Mouse (Mus musculus) frontal cortex, adult (tissue): ENCODE data around the gene Eif2s2.

ENCODE experiments used
- ATAC-seq: cut with Nextera tagmentation; 2 replicates; pipeline ENCODE4 v1.9.2; 2017; ENCODE audit warnings: mild to moderate bottlenecking, moderate library complexity, mixed read lengths; ENCODE audit not compliant: low TSS enrichment

Gene Eif2s2

GRCm38 (mm10) chr2:154893045-154893385 is 280 bp upstream of the Eif2s2 start:
- ATAC-seq = peak; percentile 39

GRCm38 (mm10) chr2:154891585-154891984 is 1.1 kb downstream of the Eif2s2 start:
- ATAC-seq = no peak

DNA sequence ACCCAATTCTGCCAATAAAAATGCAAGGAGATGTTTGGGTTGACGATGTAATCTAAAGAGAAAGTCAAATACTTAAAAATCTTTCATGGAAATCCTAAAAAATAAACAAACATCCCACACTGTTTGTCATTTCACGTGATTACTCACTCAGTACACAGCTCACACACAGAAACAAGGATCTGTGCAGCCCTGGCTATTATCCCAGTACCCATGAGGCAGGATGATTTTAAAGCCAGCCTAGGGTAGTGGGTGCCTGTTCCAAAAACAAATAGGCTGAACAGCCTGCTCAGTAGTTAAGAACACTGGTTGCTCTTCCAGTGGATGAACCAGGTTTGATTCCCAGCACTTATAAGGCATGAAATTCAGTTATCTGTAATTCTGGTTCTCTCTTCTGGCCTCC is 16.1 kb downstream of the Eif2s2 start:
- no peak for ATAC-seq

DNA sequence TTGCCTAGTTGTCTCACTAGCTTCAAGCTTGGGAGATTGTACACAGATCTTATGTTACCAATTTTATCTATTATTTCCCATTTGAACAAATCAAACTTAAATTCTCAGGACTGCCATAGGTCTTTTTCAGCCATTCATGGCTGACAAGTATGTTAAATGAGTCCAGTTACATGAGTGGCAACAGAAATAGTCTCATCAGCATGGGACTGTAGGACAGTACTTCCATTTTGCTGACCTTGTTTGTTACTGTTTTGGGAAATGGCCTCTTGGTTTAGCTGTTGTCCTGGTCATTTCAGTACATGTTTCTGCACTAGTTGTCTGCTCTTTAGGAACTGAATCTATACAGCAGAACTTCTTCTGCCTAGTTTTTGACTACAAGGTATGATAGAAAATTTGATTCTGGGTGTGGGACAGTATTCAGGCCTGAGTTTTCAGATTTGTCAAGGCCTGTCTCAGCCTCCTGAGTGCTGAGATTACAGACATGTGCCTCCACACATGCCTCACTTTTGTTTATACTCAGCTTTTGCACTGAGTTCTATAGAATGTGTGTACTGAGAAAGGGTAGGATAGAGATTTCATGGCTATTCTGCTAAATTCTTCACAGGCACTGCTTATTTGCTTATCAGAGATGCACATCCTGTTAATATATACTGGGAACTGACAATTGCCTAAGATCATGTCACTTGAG is 22.6 kb downstream of the Eif2s2 start:
- ATAC-seq = no peak

GRCm38 (mm10) chr2:154868106-154868505 is 24.6 kb downstream of the Eif2s2 start:
- ATAC-seq = no peak

- no peak for ATAC-seq
These were observed 27.0 kb downstream of the Eif2s2 start for GRCm38 (mm10) chr2:154865696-154866095.

DNA sequence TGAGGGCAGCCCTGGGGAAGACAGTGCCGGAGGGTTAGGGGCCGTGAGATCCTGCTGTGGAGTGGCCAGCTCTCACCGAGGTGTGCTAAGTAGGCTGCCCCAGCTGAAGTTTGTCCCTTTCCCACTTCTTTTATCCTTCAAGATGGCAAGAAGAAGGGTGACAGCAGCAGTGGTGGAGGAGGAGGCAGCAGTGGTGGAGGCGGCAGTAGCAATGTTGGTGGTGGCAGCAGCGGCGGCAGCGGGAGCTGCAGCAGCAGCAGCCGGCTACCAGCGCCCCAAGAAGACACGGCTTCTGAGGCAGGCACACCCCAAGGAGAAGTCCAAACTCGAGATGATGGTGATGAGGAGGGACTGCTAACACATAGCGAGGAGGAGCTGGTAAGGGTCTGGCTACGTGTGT is 29.1 kb downstream of the Eif2s2 start:
- ATAC-seq = peak; percentile 87

DNA sequence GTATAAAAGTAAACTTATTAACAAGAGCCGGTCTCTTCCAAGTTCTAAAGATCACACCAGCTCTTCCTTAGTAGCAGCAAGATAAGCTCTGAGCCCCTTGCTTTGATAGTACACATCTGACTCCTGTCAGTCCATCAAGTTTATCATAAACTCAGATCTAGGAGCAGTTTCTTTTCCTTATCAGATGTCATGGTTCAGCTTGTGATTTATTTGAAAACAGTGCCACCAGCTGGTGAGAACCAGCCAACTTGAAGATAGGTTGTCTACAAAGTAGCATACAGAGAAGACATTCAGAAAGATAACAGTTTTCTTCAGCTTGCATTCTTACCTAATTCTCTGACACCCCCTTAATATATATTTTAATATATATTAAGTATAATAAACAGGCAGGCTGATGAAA is 37.4 kb downstream of the Eif2s2 start:
- ATAC-seq = peak; percentile 55; the same call in 1 of the 2 replicates

GRCm38 (mm10) chr2:154848086-154848485 is 44.6 kb downstream of the Eif2s2 start:
- no peak for ATAC-seq

- no peak for ATAC-seq
These were observed 56.2 kb downstream of the Eif2s2 start for GRCm38 (mm10) chr2:154836537-154836936.

DNA sequence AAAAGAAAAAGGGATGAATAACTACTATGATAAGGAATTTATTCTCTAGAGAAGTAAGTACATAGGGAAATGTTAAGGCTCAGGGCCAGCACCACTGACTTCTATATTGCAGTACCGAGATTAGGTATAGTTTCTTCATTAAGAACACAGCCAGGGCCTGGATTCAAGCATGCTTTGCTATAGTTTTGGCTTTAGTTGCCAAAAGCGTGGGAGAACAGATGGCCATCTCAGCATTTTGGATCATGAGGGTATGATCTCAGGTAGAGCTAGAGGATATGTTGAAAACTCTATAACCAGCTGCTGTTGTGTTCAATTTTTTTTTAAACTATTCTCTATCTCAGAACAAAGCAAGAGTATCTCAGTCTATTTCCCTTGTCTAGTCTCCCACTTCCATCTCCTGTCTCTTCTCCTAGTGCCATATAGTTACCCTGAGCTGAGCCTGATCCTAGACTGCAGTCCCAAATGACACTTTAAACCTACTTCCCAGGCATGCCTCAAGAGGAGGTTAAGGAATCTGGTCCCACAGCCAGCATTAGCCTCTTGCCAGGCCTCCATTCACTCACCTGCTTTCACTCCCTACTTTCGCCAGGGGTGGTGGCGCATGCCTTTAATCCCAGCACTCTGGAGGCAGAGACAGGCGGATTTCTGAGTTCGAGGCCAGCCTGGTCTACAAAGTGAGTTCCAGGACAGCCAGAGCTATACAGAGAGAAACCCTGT is 58.4 kb downstream of the Eif2s2 start:
- ATAC-seq = no peak

DNA sequence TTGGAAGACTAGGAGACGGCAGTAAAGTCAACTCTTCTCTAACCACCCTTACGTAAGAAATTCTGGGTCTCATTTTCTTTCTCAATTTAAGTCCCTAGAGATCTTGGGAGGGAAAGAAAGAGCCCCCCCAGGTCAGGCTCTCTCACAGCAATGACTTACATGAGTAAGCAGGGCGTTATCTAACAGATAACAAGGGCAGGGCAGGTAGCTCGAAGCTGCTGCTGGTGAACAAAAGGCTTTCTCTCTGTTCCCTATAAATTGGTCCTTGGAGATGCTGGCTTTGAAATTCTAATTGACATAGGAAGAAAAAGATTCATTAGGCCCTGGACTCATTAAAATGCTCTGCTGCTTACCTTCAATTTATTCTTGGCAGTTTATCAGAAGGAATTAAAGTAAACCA is 60.3 kb downstream of the Eif2s2 start:
- no peak for ATAC-seq

DNA sequence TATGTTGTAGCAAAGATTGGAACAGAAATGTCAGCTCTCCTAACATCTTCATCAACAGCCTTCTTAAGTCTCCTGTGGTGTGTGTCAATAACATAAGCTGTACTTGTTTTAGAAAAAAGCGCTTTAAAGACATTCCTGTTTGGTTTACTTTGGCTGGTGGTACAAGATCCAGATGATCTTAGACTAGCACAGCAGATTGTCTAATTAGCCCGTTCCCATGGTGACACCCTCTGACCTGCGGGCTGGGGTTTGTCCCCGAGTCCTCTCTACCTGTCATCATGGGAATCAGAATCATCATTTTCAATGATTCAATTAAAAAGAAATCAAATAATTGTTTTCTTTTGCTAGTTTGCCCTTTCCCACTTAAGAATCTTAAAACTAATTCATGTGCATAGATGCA is 65.2 kb downstream of the Eif2s2 start:
- ATAC-seq = no peak

DNA sequence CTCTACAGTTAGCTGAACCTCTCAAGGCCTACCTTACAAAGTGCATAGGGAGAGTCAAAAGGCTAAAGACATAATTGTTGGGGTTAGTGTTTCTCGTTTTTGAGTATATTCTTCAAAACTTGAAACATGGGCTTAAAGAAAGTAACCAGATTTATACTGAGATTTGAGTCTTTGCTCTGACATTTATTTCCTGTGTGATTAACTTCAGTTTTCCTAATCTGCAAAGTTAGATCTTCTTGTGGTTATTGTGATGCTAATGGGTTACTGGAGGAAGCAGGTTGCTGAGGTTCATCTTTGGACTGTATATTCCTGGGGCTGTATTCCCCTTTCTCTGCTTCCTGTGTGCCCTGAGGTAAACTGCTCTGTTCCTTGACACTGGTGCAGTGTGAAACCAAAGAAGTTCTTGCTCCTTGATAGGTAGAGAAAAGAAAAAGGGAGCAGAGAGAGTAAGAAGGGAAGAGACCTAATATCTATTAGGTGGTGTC is 66.6 kb downstream of the Eif2s2 start:
- ATAC-seq = no peak
